11 mouse cellular contexts compared by ENCODE assay signal in the genomic region with DNA sequence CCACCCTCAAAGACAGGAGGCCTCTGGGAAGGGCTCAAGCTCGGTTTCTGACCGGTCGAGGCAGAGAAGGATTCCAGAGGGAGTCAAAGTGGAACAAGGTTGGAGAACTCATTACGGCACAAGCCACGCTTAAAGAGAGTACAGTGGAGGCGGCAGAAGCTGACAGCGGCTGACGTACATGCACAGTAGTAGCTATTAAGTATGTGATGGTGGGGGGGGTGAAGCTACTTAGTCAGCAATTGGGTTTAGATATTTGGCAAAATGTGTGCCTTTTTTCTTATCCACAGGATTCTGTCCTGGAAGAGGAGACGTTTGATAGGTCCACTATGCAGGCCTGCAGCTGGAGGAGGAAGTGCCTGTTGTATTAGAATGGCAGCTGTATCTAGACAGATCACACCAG. TPM values are rescaled to one million over a fixed set of nuclear protein-coding genes. Genes with fewer than 3 reads are reported as not detected.
DNase-seq lines count a peak whose midpoint lies in the region; ATAC-seq and TF ChIP-seq lines count a peak whose summit lies in the region.
"Had no signal": no experiment of that assay in that cellular context is flagged by ENCODE, and none has a peak within 500 bp of the region (broad histone marks: within the 10 kb centered on the region; RNA-seq: fewer than 3 reads in every experiment).

No protein-coding gene starts in this region.

- 49% methylated on average over 9 of the region's 9 CpGs for WGBS in lung, embryonic 16.5 days
- 54% methylated on average over 9 of the region's 9 CpGs for WGBS in forebrain, postnatal 0 days
- 71% methylated on average over 9 of the region's 9 CpGs for WGBS in liver, postnatal 0 days (ENCODE audit: insufficient replicate concordance)
- WGBS in stomach, postnatal 0 days = 64% methylated on average over 9 of the region's 9 CpGs

- peak overlapping the region; percentile 86 for H3K27ac ChIP-seq in lung, embryonic 16.5 days (ENCODE audit: low read length)
- H3K27ac ChIP-seq in forebrain, postnatal 0 days (ENCODE audit: low read depth, low read length) = peak overlapping the region; percentile 80
- H3K27ac ChIP-seq in liver, postnatal 0 days (ENCODE audit: low read depth) = peak overlapping the region; percentile 87
- H3K27ac ChIP-seq in stomach, postnatal 0 days (replicated peaks) = peak overlapping the region; percentile 73; the same call in 1 of the 2 replicates
- H3K27ac ChIP-seq: macrophage had no signal

- peak; percentile 57 for ATAC-seq in lung, embryonic 16.5 days (ENCODE audit: low read depth)
- ATAC-seq in forebrain, postnatal 0 days = peak; percentile 55; the same call in 1 of the 2 replicates
- ATAC-seq in liver, postnatal 0 days = no peak
- no peak for ATAC-seq in stomach, postnatal 0 days (ENCODE audit: low FRiP score, low TSS enrichment)

- no peak overlapping the region for H3K4me2 ChIP-seq in lung, embryonic 16.5 days (ENCODE audit: low read depth, low read length)
- H3K4me2 ChIP-seq in forebrain, postnatal 0 days (ENCODE audit: low read depth) = no peak overlapping the region
- no peak overlapping the region for H3K4me2 ChIP-seq in liver, postnatal 0 days (ENCODE audit: low read depth, low read length)
- no peak overlapping the region for H3K4me2 ChIP-seq in stomach, postnatal 0 days (replicated peaks; ENCODE audit: low read depth)

- H3K27me3 ChIP-seq in lung, embryonic 16.5 days (ENCODE audit: control insufficient read depth, insufficient read depth, low read depth, low read length) = no peaks in the 10 kb centered on the region
- no peaks in the 10 kb centered on the region for H3K27me3 ChIP-seq in forebrain, postnatal 0 days (ENCODE audit: insufficient read depth, low read length)
- H3K27me3 ChIP-seq in liver, postnatal 0 days (ENCODE audit: insufficient read depth, low read length) = no peaks in the 10 kb centered on the region
- H3K27me3 ChIP-seq in stomach, postnatal 0 days (ENCODE audit: control insufficient read depth, insufficient read depth, low read length) = no peaks in the 10 kb centered on the region

- H3K9me3 ChIP-seq in lung, embryonic 16.5 days (ENCODE audit: control insufficient read depth, low read length) = no peaks in the 10 kb centered on the region
- no peaks in the 10 kb centered on the region for H3K9me3 ChIP-seq in forebrain, postnatal 0 days (ENCODE audit: low read length)
- no peaks in the 10 kb centered on the region for H3K9me3 ChIP-seq in liver, postnatal 0 days (ENCODE audit: low read length)
- H3K9me3 ChIP-seq in stomach, postnatal 0 days (ENCODE audit: control insufficient read depth, low read length) = no peaks in the 10 kb centered on the region

- no peak overlapping the region for H3K9ac ChIP-seq in lung, embryonic 16.5 days (ENCODE audit: low read length)
- H3K9ac ChIP-seq in forebrain, postnatal 0 days = no peak overlapping the region
- H3K9ac ChIP-seq in liver, postnatal 0 days (replicated peaks) = no peak overlapping the region
- no peak overlapping the region for H3K9ac ChIP-seq in stomach, postnatal 0 days (ENCODE audit: low read length)

- no peak overlapping the region for H3K4me3 ChIP-seq in lung, embryonic 16.5 days (ENCODE audit: low read length)
- H3K4me3 ChIP-seq in forebrain, postnatal 0 days (ENCODE audit: low read depth, low read length) = no peak overlapping the region
- H3K4me3 ChIP-seq in liver, postnatal 0 days (ENCODE audit: low read depth, low read length) = no peak overlapping the region
- no peak overlapping the region for H3K4me3 ChIP-seq in stomach, postnatal 0 days (ENCODE audit: low read depth, low read length)

- no peak for DNase-seq in lung, postnatal 25 days (ENCODE audit: low spot score)
- DNase-seq in forebrain, postnatal 0 days = peak; percentile 27
- DNase-seq in liver, postnatal 0 days = no peak
- no peak for DNase-seq in stomach, postnatal 0 days (ENCODE audit: low spot score)
- no peak for DNase-seq in retina, postnatal 1 day
- DNase-seq in adrenal gland, adult 18-20 months (ENCODE audit: low spot score in 2 of 2) = no peak
- DNase-seq: kidney, adult 11 months; right cerebral cortex, postnatal 4 days had no signal

- no peak for TF ChIP-seq EP300 in liver, postnatal 0 days (IDR thresholded peaks at IDR 0.05; ENCODE audit: low read depth)
- no peak for TF ChIP-seq EP300 in stomach, postnatal 0 days (optimal IDR thresholded peaks at IDR 0.05)

- TF ChIP-seq CTCF in forebrain, postnatal 0 days (IDR thresholded peaks at IDR 0.05; ENCODE audit: low read depth) = no peak
- TF ChIP-seq CTCF in liver, postnatal 0 days (IDR thresholded peaks at IDR 0.05; ENCODE audit: low read depth) = no peak
- TF ChIP-seq CTCF in stomach, postnatal 0 days (IDR thresholded peaks at IDR 0.05; ENCODE audit: low read depth) = no peak

- H3K4me1 ChIP-seq in lung, embryonic 16.5 days (replicated peaks; ENCODE audit: control insufficient read depth, insufficient read depth, low read length) = peaks cover 27% of the 10 kb centered on the region
- H3K4me1 ChIP-seq in forebrain, postnatal 0 days (ENCODE audit: insufficient read depth) = peaks cover 10% of the 10 kb centered on the region
- H3K4me1 ChIP-seq in liver, postnatal 0 days (ENCODE audit: insufficient read depth) = peaks cover 35% of the 10 kb centered on the region
- no peaks in the 10 kb centered on the region for H3K4me1 ChIP-seq in stomach, postnatal 0 days (replicated peaks; ENCODE audit: control insufficient read depth, insufficient read depth)

- H3K36me3 ChIP-seq in lung, embryonic 16.5 days (ENCODE audit: control insufficient read depth, insufficient read depth, low read length) = no peaks in the 10 kb centered on the region
- no peaks in the 10 kb centered on the region for H3K36me3 ChIP-seq in forebrain, postnatal 0 days (ENCODE audit: insufficient read depth)
- H3K36me3 ChIP-seq in liver, postnatal 0 days (replicated peaks; ENCODE audit: insufficient read depth, low read length) = no peaks in the 10 kb centered on the region; the same call in 1 of the 2 replicates
- H3K36me3 ChIP-seq in stomach, postnatal 0 days (ENCODE audit: control insufficient read depth, insufficient read depth, low read length) = no peaks in the 10 kb centered on the region

RNA-seq across cellular contexts. Expression of a gene that starts 42.8 kb away (rescaled TPM):
- polyA plus RNA-seq in lung, embryonic 16.5 days (2015; fragmentation: Nextera tagmentation; extraction: Ambion mirVana) = 0.51 and 1.2 TPM in 2 replicates
- 115 and 156 TPM in 2 replicates for total RNA-seq in forebrain, postnatal 0 days (2014; rRNA removed)
- 189 and 260 TPM in 2 replicates for polyA plus RNA-seq in forebrain, postnatal 0 days (2015; fragmentation: Nextera tagmentation; extraction: Ambion mirVana)
- not detected in 2 replicates for polyA plus RNA-seq in liver, postnatal 0 days (2015; fragmentation: Nextera tagmentation; extraction: Ambion mirVana)
- 3.5 and 4.2 TPM in 2 replicates for polyA plus RNA-seq in stomach, postnatal 0 days (2015; fragmentation: Nextera tagmentation; extraction: Ambion mirVana)
- 1 to 10 TPM; 7.8 to 8.6 TPM for total RNA-seq in adrenal gland, adult 18-20 months (2021)
- total RNA-seq: MEL had no signal
- polyA plus RNA-seq: macrophage had no signal

RNA-seq across cellular contexts. Expression of a gene that starts 43.2 kb away (rescaled TPM):
- 87.7 and 92.2 TPM in 2 replicates for polyA plus RNA-seq in lung, embryonic 16.5 days (2015; fragmentation: Nextera tagmentation; extraction: Ambion mirVana)
- total RNA-seq in forebrain, postnatal 0 days (2014; rRNA removed) = 51.8 and 69.5 TPM in 2 replicates
- polyA plus RNA-seq in forebrain, postnatal 0 days (2015; fragmentation: Nextera tagmentation; extraction: Ambion mirVana) = 74.1 and 80.4 TPM in 2 replicates
- 30.2 and 36.1 TPM in 2 replicates for polyA plus RNA-seq in liver, postnatal 0 days (2015; fragmentation: Nextera tagmentation; extraction: Ambion mirVana)
- 59.4 and 70.9 TPM in 2 replicates for polyA plus RNA-seq in stomach, postnatal 0 days (2015; fragmentation: Nextera tagmentation; extraction: Ambion mirVana)
- 10 to 100 TPM; 57.5 to 68.4 TPM for total RNA-seq in adrenal gland, adult 18-20 months (2021)

Comparison
In these comparisons a context has a peak if more than half of its experiments do, and no peak if none do; other contexts are left out.
1. ATAC-seq: peak in lung, embryonic 16.5 days (single experiment) and forebrain, postnatal 0 days (single experiment); none in liver, postnatal 0 days (single experiment) and stomach, postnatal 0 days (single experiment).
2. RNA of a gene that starts 42.8 kb away (polyA plus RNA-seq): 189 to 260 TPM in forebrain, postnatal 0 days; 3.5 to 4.2 TPM in stomach, postnatal 0 days, 0.51 to 1.2 TPM in lung, embryonic 16.5 days and not detected in liver, postnatal 0 days; every median in the first group is over 10 times any median in the second.
3. Peak in every context shown above with its lines, with median percentiles within 50 percentile points of each other: H3K27ac ChIP-seq.